Mouse (Mus musculus) brain, embryonic 14.5 days (tissue): ENCODE data around the gene Hoxc8.

Source experiments
- CTCF ChIP-seq: fragments of 200-500 bp; IDR thresholded peaks from 2 replicates; pipeline ENCODE4 v1.5.1; 2012; ENCODE audit warnings: inconsistent platforms, mild to moderate bottlenecking, moderate library complexity, borderline replicate concordance; ENCODE audit not compliant: insufficient read depth, insufficient read length; ENCODE audit errors: extremely low read depth
- POLR2A ChIP-seq: fragments of 200-500 bp; IDR thresholded peaks from 2 replicates; pipeline ENCODE4 v1.6.1; 2012; ENCODE audit warnings: mild to moderate bottlenecking, inconsistent platforms, borderline replicate concordance; ENCODE audit not compliant: poor library complexity, insufficient read depth, insufficient read length, severe bottlenecking; ENCODE audit errors: extremely low read depth

DNA sequence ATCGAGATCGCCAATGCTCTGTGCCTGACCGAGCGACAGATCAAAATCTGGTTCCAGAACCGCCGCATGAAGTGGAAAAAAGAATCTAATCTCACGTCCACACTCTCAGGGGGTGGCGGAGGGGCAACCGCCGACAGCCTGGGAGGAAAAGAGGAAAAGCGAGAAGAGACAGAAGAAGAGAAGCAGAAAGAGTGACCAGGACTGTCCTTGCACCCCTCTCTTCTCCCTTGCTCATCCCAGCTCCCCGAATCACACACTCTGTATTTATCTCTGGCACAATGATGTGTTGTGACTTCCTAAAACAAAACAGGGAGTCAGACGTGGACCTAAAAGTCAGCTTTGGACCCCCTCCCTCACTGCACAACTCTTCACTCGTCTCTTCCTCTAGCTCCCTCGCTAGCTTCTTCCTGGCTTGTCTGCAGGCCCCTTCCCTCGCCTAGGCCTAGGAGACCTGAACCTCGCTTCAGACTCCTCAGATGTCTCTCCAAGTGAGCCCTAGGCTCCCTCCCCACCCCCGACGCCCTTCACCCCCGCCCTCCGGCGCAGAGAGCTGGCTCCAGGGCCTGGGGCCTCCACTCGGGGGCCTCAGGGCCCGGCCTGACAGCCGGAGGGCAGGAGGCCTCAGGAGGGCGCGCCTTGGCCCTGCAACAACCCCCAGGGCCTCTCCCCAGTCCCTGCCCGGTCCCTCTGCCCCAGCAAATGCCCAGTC, 20.6 kb downstream of the Hoxc8 start:
- no peak for TF ChIP-seq CTCF
- TF ChIP-seq POLR2A = no peak
